Mouse (Mus musculus): ENCODE data around the gene Tgoln1.

Tgoln1 gene

DNA sequence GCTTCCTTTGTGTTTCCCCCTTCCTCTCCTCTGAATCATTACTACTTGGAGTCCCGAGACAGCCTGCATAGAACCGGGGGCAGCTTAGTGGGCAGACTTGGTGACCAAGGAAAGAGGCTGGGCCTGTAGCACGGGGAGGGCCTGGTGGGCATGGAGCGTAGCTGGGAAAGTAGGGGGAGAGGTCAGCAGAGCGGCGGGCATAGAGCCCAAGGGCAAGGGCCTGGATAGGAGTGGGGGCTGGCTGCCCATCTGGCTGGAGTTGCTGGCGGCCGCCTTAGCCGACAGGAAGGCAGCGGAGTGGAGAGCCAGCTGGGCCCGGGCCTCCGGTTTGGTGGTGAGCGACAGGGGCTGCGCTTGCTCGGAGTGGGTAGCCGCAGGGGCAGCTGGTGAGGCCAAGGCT, 10.5 kb upstream of the Tgoln1 start:
- DNase-seq, result no peak

DNA sequence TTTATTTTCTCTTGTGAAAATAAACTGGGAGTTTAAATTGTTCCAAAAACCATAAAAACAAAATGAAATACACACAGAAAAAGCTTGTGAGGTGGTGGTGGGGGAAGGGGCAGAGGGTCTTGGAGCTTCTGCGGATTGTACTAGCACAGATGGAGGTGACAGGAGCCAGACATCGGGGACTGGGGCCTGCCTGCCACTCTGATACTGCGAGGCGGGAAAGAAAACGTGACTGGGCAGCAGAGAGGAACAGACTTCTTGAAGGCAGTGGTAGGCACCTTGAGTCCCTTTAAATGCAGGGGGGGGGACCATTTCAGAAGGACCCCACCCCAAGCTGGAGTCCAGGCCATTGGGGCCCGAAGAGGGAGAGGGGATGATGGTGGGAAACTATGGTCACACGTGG, 9.6 kb upstream of the Tgoln1 start:
- no peak for DNase-seq

DNA sequence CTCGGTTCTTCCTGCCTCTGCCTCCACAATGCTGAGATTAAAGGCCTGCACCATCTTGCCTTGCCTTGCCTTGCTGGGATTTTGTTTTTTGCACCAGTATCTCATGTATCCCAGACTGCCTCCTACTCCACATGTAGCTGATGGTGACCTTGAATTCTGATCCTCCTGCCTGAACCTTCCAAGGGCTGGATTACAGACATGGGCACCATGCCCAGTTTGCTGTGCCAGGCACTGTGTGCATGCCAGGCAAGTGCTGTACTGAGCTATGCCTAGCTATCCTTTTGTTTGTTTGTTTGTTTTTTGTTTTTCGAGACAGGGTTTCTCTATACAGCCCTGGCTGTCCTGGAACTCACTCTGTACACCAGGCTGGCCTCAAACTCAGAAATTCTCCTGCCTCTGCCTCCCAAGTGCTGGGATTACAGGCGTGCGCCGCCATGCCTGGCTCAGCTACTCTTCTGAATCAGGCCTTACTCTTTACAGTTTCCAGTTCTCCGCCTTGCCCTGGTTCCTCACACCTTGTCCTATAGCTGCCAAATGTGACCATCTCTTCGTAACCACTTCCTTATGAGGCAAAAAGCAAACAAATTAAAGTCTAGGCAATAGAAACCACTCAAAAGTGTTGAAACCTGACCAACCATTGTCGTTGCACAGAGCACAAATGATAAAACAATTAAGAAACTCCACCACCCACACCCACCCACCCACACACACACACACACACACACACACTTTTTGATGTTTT, 7.0 kb upstream of the Tgoln1 start:
- DNase-seq, result no peak

DNA sequence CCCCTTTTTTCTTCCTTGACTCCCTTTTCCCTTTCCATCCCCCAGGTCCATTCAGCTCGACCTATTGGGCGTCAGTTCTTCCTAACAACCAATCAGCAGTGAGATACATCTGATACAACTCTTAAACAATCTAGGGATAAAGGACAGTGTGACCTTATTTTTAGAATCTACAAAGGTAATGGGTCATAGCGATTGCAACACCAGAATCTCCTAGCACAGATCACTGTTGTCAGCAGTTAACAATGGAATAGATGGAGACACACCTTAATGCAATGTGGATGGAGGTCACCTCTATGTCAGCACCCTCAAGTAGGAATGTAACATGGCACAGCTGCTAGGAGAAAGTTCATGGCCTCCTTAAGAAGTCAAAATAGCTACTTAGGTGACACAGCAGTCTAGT, 6.1 kb upstream of the Tgoln1 start:
- DNase-seq, result no peak

DNA sequence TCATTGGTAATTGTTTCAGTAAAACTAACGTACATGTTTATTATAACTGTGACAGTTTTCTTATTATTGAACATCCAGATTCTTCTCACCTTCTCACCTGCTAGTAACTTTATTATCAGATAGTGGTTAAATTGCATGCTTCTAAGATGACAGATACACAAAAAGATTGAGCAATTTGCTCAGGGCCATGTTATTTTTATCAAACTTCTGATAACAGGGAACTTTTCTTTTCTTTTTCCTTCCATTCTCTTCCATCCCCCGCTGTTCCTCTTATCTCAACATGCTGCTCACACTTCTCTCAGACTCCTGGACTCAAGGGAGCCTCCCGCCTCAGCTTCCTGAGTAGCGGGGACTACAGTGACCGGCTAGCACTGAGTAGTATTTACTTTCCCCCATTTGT, 4.1 kb upstream of the Tgoln1 start:
- DNase-seq, result no peak

DNA sequence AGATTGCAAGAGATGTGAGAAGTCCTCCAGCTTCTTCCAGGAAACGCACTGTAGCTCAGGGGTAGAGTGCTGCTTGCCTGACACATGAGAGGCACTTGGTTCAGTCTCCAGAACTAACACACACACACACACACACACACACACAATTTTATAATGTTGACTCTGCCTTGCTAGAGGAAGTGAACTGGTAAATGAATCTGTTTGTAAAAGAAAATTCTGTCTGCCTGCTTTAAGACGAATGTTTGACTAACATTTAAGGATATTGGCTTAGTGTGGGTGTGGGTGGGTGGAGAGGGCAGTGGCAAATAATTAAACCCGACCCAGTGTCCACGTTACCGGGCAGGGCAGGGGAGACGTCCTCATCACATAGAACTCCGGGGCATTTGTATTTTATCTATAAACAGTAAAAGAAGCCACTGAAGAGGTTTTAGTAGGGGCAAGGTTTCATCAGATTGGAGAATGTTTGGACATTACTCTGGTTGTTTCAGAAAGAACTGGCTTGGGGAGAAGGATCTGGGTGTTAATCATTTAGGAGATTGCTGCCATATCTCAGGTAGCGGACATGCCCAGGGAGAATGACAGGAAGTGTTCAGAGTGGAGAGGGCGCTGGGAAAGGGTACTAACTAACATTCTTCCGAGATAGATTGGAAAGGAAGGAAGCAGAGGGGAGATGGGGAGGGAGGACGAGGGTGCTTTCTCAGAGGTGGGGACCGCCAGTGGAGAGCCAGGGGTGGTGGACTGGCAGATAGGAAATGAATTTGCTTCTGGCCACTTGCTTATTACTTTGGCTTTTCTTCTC, 3.1 kb upstream of the Tgoln1 start:
- DNase-seq, result no peak

DNA sequence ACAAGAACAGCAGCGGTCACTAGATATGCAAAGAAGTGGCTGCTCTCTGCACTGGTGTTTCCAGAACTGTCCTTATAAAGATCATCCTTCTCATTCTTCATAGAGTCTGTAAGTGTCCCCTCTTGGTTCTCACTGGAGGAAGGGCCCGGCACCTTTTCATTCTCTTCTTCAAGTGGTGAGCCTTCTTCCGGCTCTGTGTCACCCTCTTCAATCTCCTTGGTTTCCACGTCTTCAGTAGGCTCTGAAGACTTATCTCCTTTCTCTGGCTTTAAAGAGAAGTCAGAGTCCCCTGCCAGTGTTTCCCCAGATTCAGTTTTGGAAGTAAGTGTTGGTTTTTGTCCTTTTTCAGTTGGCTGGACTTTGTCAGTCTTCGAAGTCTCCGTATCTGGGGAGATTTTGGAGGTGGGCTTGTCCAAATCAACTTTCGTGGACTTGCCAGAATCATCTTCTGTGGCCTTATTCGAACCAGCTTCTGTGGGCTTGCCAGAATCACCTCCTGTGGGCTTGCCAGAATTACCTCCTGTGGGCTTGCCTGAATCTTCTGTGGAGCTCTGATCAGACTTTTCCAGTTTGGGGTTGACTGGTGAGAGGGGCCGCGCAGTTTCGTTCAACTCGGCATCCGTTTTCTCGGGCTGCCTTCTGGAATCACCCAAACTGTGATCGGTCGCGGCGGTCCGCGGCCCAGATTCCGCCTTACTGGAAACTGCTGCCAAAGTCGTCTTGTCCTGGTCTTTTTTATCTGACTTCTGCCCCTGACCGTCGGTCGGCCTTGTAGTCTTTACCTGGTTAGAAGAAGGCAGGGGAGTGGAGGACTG, 1.0 kb downstream of the Tgoln1 start:
- peak; percentile 46 for DNase-seq

DNA sequence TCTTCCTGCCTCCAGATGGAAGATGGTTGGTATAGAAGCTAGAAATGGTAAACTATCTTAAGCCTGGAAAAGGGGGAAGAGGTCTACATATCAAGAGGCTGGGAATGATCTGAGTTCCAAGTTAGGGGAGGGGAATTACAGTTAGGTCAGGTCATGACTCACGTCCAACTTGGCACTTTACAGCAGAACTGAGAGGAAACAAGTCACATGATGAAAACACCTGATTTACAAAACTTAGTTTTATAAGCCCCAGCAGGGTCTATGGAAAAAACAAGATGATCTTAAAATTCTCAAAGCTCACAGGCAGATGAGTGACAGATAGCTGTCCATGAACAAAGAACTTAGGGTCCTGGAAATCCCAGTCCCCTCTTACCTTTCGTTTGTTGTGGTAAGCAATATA, 1.6 kb downstream of the Tgoln1 start:
- no peak for DNase-seq

DNA sequence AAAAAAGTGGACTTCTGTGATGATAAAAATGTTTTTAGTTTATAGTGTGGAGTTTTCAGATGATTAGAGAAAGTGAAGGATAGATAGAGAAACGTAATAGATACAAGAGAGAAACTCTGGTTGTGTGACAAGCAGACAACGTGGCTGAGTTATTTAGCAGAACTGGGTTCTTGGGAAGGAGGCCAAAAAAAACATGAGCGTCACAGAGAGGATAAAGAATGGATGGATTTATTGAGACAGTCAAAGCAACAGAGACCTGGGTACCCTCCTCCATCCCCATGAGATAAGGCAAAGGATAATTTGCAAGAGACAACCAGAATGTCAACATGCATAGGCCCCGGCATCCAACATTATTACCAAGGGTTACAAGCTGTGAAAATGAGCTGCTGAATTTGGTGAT, 6.5 kb downstream of the Tgoln1 start:
- no peak for DNase-seq

DNA sequence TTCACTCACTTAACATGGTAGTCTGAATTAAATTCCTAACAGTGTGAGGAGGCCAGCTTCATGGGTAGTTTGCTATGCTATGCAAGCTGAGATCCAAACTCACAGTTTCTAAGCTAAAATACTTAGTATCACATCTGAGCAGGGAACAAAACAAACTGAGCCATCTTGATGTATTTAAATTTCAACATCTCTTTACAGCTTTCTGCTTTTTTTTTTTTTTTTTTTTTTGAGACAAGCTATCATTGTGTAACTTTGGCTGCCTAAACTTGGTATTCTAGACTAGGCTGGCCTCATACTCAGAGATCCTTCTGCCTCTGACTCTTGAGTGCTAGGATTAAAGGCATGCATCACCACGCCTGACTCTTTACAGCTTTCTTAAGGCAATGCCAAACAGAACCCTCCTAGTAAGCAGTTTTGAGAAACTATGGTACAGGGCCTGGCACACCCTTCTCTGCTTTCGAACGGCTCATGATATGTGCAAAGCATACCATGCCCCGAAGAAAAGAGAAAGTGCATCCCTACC, 8.1 kb downstream of the Tgoln1 start:
- DNase-seq, result no peak

DNA sequence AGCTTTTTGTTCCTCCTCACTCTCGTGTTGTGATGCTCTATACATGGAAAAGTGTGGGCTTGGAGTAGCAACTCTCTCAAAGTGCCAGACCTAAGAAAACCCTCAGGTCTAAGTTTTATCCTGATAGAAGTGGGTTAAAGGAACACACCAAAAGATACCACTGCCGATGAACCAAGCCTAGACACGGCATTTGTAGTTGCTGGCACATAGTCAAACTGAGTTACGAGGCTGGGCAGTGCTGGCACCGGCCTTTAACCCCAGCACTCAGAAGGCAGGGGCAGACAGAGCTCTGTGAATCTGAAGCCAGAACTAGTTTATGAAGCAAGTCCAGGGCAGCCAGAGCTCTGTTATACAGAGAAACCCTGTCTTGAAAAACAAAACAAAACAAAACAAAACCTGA, 9.1 kb downstream of the Tgoln1 start:
- no peak for DNase-seq

DNA sequence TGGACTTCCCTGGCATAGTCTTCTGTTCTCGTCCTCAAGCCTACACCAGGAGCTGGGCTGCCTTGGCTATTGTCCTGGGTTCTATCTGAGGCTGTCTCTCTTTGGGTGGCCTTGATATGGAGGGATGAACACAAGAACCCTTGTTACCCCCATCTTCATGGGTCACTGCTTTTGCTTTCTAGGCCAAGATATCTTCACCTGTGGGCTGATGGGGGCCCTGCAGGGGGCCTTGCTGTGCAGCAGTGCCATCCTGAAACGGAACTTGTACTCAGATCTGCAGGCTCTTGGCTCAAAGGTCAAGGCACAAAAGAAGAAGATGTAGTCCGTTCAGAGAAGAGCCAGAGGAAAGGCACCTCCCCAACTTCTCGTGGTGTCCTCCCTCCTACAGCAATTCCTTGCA, 9.7 kb downstream of the Tgoln1 start:
- DNase-seq, result no peak

DNA sequence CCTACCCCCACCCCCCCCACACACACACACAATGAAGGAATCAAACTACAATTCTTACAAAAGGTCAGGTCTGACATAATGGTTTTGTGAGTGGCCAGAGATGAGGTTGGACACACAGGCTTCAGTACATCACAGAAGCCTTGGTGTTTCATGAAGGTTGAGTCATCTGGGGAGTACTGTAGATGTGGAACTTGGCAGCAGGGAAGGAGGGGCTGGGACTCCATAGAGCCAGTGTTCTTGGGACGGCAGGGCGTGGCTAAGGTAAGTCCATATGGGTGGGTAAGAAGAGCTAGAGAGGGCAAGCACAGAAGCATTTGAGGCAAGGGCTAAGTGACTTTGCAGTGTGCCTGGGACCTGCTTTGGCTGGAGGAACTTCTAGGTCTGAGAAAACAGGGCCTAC, 12.7 kb downstream of the Tgoln1 start:
- no peak for DNase-seq

DNA sequence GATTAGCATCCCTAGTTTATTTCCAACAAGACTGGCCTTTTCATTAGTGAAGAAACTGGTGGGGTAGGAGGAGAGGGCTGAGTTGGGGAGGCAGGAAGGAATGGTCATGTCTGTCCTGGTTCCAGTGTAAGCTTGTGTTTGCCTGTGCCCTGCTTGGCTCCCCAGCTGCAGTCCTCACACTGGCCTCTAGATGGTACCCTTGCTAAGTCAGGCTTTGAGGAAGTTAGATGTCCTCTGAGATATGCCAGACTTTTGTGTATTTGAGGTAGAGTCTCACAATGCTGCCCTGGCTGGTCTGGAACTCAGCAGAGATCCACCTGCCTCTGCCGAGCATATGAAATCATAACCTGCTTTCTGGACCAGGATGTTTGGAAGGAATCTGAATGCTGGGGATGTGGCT, 15.1 kb downstream of the Tgoln1 start:
- peak; percentile 57 for DNase-seq

DNA sequence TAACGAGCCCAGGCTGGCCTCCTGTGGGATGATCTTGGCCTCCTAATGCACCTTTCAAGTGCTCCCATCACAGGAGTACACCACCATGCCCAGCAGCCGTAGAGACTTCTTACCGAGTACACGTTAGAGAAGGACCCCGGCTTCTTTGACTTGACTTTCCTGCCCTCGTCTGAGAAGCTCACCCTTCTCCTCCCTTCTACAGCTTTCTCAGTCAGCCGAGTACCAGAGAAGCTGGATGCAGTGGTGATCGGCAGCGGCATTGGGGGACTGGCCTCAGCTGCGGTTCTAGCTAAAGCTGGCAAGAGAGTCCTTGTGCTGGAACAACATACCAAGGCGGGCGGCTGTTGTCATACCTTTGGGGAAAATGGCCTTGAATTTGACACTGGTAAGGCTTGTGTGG, 16.0 kb downstream of the Tgoln1 start:
- DNase-seq, result no peak

DNA sequence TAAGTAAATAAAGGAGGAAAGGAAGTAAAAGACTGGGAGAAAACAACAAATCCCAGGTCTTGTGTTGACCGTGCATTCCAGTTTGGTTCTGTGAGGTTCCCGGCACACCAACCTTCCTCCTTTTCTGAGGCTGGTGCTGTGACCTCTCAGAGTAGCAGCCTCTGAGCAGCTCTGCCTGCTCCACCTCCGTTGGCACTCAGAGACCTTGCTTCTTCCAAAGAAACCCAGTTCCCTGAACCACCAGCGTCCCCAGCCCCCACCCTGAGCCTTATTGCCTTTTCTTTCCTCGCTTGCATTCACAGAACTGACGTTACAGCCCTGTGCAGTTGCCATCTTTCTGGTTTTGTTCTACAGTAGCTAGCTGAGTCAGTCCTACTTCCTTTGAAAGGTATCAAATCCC, 16.6 kb downstream of the Tgoln1 start:
- no peak for DNase-seq

DNA sequence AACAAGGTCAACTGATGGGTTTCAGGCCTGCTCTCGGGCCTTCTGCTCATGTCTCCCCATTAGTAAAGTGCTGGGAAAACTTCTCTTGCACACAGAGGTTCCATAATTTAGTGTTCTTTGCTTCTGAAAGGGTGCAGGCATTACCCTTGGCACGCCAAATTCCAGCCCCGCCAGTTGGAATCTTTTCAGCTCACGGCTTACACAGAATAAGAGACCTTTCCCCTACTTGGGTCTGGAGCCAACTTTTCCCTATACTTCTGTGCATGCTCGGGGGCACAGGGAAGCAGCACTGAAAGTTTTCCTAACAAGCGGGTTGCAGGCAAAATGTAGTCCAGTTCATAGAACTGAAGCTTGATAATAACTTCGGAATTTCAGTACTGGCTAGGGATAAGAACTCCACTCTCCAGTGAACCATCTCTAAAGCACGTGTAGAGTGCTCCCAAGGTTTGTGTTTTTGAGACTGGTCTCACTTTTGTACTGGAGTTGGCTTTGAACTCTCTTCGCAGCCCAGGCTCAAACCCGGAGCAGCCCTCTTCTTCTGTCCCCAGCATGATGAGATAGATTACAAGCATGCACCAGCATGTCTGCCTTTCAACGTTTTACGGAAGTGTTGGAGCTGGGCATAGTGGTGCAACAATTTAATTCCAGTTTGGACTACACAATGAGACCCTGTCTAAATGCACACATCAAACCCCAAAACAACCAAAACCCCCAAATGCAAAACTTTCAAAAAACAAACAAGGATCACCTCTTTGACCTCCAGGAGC, 17.8 kb downstream of the Tgoln1 start:
- DNase-seq, result peak; percentile 71

DNA sequence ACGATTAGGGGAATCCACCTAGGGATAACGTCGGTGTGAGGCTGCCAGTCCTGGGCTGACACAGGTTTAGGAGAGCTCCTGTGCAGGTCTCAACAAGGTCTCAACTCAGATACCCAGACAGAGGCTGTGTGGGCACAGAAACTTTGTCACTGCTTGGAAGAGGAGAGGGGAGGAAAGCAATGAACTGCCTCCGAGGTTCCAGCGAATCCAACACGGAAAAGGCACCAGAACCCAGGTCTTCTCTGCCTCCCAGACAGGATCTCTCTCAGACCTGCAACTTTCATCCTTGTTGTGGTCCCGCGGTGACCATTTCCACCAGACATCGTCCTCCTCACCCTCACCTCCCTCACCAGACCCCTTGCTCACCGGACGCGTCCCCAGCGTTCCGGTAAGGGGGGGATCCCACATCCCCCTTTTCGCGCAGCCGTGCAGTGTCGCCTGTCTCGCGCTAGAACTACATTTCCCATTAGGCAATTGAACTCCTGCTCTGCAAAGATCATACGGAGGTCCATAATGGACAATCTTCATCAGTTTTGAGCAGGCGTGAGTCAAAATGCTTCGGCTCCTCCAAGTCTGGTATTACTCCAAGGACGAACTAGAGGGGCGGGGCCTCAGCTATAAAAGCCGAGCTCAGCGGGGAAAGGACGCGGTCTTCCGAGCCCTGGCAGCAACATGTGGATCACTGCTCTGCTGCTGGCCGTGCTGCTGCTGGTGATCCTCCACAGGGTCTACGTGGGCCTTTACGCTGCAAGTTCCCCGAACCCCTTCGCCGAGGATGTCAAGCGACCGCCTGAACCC, 18.6 kb downstream of the Tgoln1 start, which contains the start of the genes Elmod3 and Retsat:
Gene Elmod3, minus strand, starts transcription at position 458 of the 798 bp plus-strand sequence.
Gene Retsat, plus strand, starts transcription at position 520 of the 798 bp plus-strand sequence.
- peak; percentile 90 for DNase-seq

DNA sequence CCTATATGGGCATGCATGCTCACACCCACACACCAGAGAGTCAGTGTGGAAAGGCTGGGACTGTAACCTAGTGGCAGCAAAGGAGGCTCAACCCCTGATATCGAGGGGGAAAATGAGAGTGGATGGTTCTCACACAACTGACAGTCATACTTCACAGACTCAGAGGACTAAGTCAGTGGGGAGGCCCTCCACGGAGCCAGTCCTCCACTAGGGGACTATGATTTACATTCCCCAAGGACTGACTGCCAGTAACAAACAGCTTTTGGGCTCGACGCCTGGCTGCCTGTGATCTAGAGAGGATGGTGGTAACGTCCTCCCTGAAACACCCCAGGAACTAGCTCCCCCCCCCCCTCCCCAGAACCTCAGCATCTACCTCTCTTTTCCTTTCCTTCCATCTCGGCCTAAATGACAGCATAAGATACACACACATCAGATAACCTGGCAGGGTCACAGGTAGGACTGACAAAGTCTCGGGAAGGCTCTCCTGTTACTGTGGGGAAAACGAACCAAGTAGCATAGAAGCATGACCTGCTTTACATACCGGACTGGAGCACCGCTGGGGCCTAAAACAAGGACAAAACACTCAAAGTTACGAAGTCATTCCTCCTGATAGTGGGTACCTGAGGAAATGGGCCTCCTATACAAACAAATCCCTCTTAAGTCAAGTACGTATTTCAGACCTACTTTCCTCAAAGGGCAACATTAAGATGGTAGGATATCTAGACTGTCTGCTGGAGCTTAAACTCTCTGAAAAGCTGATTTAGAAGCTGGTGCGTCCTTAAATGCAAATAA, 19.5 kb downstream of the Tgoln1 start:
- peak; percentile 33 for DNase-seq

DNA sequence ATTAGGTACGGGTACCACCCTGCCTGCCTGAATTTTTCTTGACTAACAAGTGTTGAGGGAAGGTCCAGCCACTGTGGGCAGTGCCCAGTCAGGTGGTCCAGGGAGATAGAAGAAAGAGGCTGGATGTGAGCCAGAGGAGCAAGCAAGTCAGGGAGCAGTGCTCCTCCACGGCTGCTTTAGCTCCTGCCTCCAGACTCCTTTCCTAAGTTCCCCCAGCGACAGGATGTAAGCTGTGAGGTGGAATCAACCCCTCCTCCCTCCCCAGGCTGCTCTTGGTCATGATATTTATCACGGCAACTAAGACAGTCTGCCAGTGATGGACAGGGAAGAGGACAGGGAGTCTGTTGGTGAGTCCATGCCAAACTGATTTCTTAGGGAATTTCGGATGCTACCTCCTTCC, 22.9 kb downstream of the Tgoln1 start:
- DNase-seq, result no peak
